ENCODE assay signal across 9 mouse cellular contexts in the genomic region with DNA sequence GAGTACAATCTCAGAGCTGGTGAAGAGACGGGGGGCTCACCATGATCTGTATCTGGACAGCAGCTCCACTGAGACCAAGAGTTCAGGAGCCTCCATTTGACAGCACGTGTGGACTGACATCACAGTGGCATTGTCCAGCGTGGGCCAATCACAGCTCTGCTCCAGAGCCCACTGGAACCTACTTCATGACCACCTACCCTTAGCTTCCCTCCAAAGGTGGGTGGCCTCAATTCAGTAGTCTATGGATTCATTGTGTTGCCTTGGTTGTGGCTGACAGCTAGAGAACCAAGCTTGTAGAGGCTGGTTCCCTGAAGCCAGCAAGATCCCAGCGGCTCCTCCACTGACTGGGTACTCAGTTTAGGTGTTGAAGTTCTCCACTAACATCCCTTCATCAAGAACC. TPM values are rescaled to one million over a fixed set of nuclear protein-coding genes. Genes with fewer than 3 reads are reported as not detected.
A peak's percentile ranks its signal among the peaks of the same experiment; 100 is the strongest.
DNase-seq lines count a peak whose midpoint lies in the region; ATAC-seq and TF ChIP-seq lines count a peak whose summit lies in the region.
"Had no signal": no experiment of that assay in that cellular context is flagged by ENCODE, and none has a peak within 500 bp of the region (broad histone marks: within the 10 kb centered on the region; RNA-seq: fewer than 3 reads in every experiment).

A gene (minus strand): TSS at position 121 of the 400 bp plus-strand sequence.
A gene (plus strand): TSS at position 174 of the 400 bp plus-strand sequence.

- peaks cover 36% of the 10 kb centered on the region for H3K4me1 ChIP-seq in kidney, embryonic 16.5 days (ENCODE audit: insufficient read depth, low read length)
- H3K4me1 ChIP-seq in embryonic facial prominence, embryonic 12.5 days: peaks cover 23% of the 10 kb centered on the region
- peaks cover 18% of the 10 kb centered on the region for H3K4me1 ChIP-seq in intestine, embryonic 14.5 days (replicated peaks; ENCODE audit: control insufficient read depth, insufficient read depth, low read length)
- no peaks in the 10 kb centered on the region; the same call in none of the 2 replicates for H3K4me1 ChIP-seq in midbrain, postnatal 0 days (ENCODE audit: insufficient read depth, low read length)

- DNase-seq in kidney, adult 9 months: no peak
- DNase-seq in intestine, embryonic 14.5 days (ENCODE audit: low spot score): no peak
- DNase-seq in midbrain, postnatal 0 days (ENCODE audit: low spot score): no peak
- DNase-seq in gastrocnemius, postnatal 4 days (ENCODE audit: low spot score in 2 of 2): no peak
- DNase-seq in right cerebral cortex, adult 18-20 months: no peak
- no peak for DNase-seq in kidney, adult 8-10 months

- no peak within 1 kb of the TSS for H3K27ac ChIP-seq in kidney, embryonic 16.5 days (ENCODE audit: low read length)
- no peak within 1 kb of the TSS for H3K27ac ChIP-seq in embryonic facial prominence, embryonic 12.5 days
- H3K27ac ChIP-seq in intestine, embryonic 14.5 days (ENCODE audit: low read depth): no peak within 1 kb of the TSS
- no peak within 1 kb of the TSS for H3K27ac ChIP-seq in midbrain, postnatal 0 days (ENCODE audit: low read depth, low read length)

- 91% methylated on average over 4 of the region's 4 CpGs for WGBS in kidney, embryonic 16.5 days
- 84% methylated on average over 4 of the region's 4 CpGs for WGBS in embryonic facial prominence, embryonic 12.5 days
- 77% methylated on average over 4 of the region's 4 CpGs for WGBS in intestine, embryonic 14.5 days
- WGBS in midbrain, postnatal 0 days: 85% methylated on average over 4 of the region's 4 CpGs

- ATAC-seq in kidney, embryonic 16.5 days (ENCODE audit: low FRiP score, low TSS enrichment): no peak
- no peak for ATAC-seq in embryonic facial prominence, embryonic 12.5 days (ENCODE audit: insufficient number of reproducible peaks, insufficient read depth, low FRiP score, low TSS enrichment)
- ATAC-seq in intestine, embryonic 14.5 days (replicated peaks; ENCODE audit: low FRiP score, low TSS enrichment, low read depth): no peak
- ATAC-seq in midbrain, postnatal 0 days (ENCODE audit: low FRiP score): no peak

- no peaks in the 10 kb centered on the region for H3K9me3 ChIP-seq in kidney, embryonic 16.5 days (ENCODE audit: low read length)
- no peaks in the 10 kb centered on the region for H3K9me3 ChIP-seq in embryonic facial prominence, embryonic 12.5 days
- H3K9me3 ChIP-seq in intestine, embryonic 14.5 days (ENCODE audit: control insufficient read depth, low read length): no peaks in the 10 kb centered on the region
- no peaks in the 10 kb centered on the region for H3K9me3 ChIP-seq in midbrain, postnatal 0 days (ENCODE audit: low read length)

- H3K9ac ChIP-seq in kidney, embryonic 16.5 days (replicated peaks; ENCODE audit: low read length): peak within 1 kb of the TSS; percentile 92
- peak within 1 kb of the TSS; percentile 87 for H3K9ac ChIP-seq in embryonic facial prominence, embryonic 12.5 days
- no peak within 1 kb of the TSS for H3K9ac ChIP-seq in intestine, embryonic 14.5 days (ENCODE audit: low read length)
- no peak within 1 kb of the TSS for H3K9ac ChIP-seq in midbrain, postnatal 0 days (replicated peaks; ENCODE audit: low read length, poor library complexity, severe bottlenecking)

- no peaks in the 10 kb centered on the region for H3K27me3 ChIP-seq in kidney, embryonic 16.5 days (ENCODE audit: insufficient read depth, low read length)
- H3K27me3 ChIP-seq in embryonic facial prominence, embryonic 12.5 days: no peaks in the 10 kb centered on the region
- no peaks in the 10 kb centered on the region for H3K27me3 ChIP-seq in intestine, embryonic 14.5 days (replicated peaks; ENCODE audit: control insufficient read depth, insufficient read depth, low read length)
- no peaks in the 10 kb centered on the region for H3K27me3 ChIP-seq in midbrain, postnatal 0 days (ENCODE audit: insufficient read depth, low read length)

- peaks cover 20% of the 10 kb centered on the region for H3K36me3 ChIP-seq in kidney, embryonic 16.5 days (ENCODE audit: insufficient read depth, low read length)
- H3K36me3 ChIP-seq in embryonic facial prominence, embryonic 12.5 days: peaks cover 45% of the 10 kb centered on the region
- H3K36me3 ChIP-seq in intestine, embryonic 14.5 days (ENCODE audit: control insufficient read depth, insufficient read depth, low read length): peaks cover 35% of the 10 kb centered on the region
- H3K36me3 ChIP-seq in midbrain, postnatal 0 days (ENCODE audit: insufficient read depth, low read length): peaks cover 13% of the 10 kb centered on the region; the same call in 1 of the 2 replicates

- H3K4me3 ChIP-seq in kidney, embryonic 16.5 days (ENCODE audit: low read length): peak within 1 kb of the TSS; percentile 96
- H3K4me3 ChIP-seq in embryonic facial prominence, embryonic 12.5 days: peak within 1 kb of the TSS; percentile 84
- peak within 1 kb of the TSS; percentile 92 for H3K4me3 ChIP-seq in intestine, embryonic 14.5 days (ENCODE audit: low read depth, low read length)
- peak within 1 kb of the TSS; percentile 74 for H3K4me3 ChIP-seq in midbrain, postnatal 0 days (ENCODE audit: low read depth, low read length)

- peak within 1 kb of the TSS; percentile 59 for H3K4me2 ChIP-seq in kidney, embryonic 16.5 days (replicated peaks; ENCODE audit: low read depth, low read length)
- peak within 1 kb of the TSS; percentile 66 for H3K4me2 ChIP-seq in embryonic facial prominence, embryonic 12.5 days (replicated peaks)
- H3K4me2 ChIP-seq in intestine, embryonic 14.5 days (ENCODE audit: low read length): peak within 1 kb of the TSS; percentile 67
- peak within 1 kb of the TSS; percentile 60; the same call in 1 of the 2 replicates for H3K4me2 ChIP-seq in midbrain, postnatal 0 days (ENCODE audit: low read depth, low read length, poor library complexity, severe bottlenecking)

- TF ChIP-seq CTCF in midbrain, postnatal 0 days (IDR thresholded peaks at IDR 0.05): no peak

RNA-seq across cellular contexts. Expression of the first gene that starts in this region (rescaled TPM):
- polyA plus RNA-seq in kidney, embryonic 16.5 days (2015; fragmentation: Nextera tagmentation; extraction: Ambion mirVana): 0.26 TPM in 1 of 2 replicates, not detected in the other
- polyA plus RNA-seq in embryonic facial prominence, embryonic 12.5 days (2016; fragmentation: Nextera tagmentation; extraction: Ambion mirVana): 0.22 TPM in 1 of 2 replicates, not detected in the other
- 0.15 TPM in 2 replicates for polyA plus RNA-seq in intestine, embryonic 14.5 days (2014; fragmentation: Nextera tagmentation; extraction: Ambion mirVana)
- total RNA-seq in midbrain, postnatal 0 days (2014; rRNA removed): not detected in 2 replicates
- polyA plus RNA-seq in midbrain, postnatal 0 days (2015; fragmentation: Nextera tagmentation; extraction: Ambion mirVana): not detected in 2 replicates
- under 1 TPM in 1 of 2 experiments, not detected in 1; 0.23 TPM for total RNA-seq in gastrocnemius, postnatal 4 days (2021)
- total RNA-seq: liver, adult 2 months had no signal
- polyA plus RNA-seq: liver, adult 2 months had no signal

RNA-seq across cellular contexts. Expression of the second gene that starts in this region (rescaled TPM):
- polyA plus RNA-seq in kidney, embryonic 16.5 days (2015; fragmentation: Nextera tagmentation; extraction: Ambion mirVana): 1,489 and 1,547 TPM in 2 replicates
- polyA plus RNA-seq in embryonic facial prominence, embryonic 12.5 days (2016; fragmentation: Nextera tagmentation; extraction: Ambion mirVana): 1,116 and 1,117 TPM in 2 replicates
- 1,745 and 1,859 TPM in 2 replicates for polyA plus RNA-seq in intestine, embryonic 14.5 days (2014; fragmentation: Nextera tagmentation; extraction: Ambion mirVana)
- total RNA-seq in midbrain, postnatal 0 days (2014; rRNA removed): 2,209 and 2,389 TPM in 2 replicates
- polyA plus RNA-seq in midbrain, postnatal 0 days (2015; fragmentation: Nextera tagmentation; extraction: Ambion mirVana): 749 and 802 TPM in 2 replicates
- total RNA-seq in gastrocnemius, postnatal 4 days (2021): 100 to 1,000 TPM; 750 to 839 TPM

Comparison
In these comparisons a context has a peak if more than half of its experiments do, and no peak if none do; other contexts are left out.
1. H3K9ac ChIP-seq: peak in kidney, embryonic 16.5 days (single experiment) and embryonic facial prominence, embryonic 12.5 days (single experiment); none in intestine, embryonic 14.5 days (single experiment) and midbrain, postnatal 0 days (single experiment).
2. Peak in every context shown above with its lines, with median percentiles within 50 percentile points of each other: H3K4me2 ChIP-seq and H3K4me3 ChIP-seq.